Mouse (Mus musculus) heart, postnatal 14 days (tissue): ENCODE data around the gene Fignl1. TPM values are rescaled to one million over a fixed set of nuclear protein-coding genes. Genes with fewer than 3 reads are reported as not detected.
A peak's percentile ranks its signal among the peaks of the same experiment; 100 is the strongest.

Experiments used
- DNase-seq, 2 experiments: peaks; one replicate each; pipeline ENCODE4 v3.0.0; 2021 to 2022
- intact Hi-C: fragments of 180-260 bp; cut with DNase I; formaldehyde crosslinking; loops from one replicate; pipeline ENCODE4 v1.15.1; 2025
- long read RNA-seq, 2 experiments: library from polyadenylated mRNA; stranded (forward); transcript quantifications; one replicate each; pipeline ENCODE4 v2.0.0; 2021
- total RNA-seq, 2 experiments: library from RNA; stranded (reverse); gene quantifications; 2 replicates each; pipeline ENCODE4 v1.2.3; 2021

Fignl1 gene
- total RNA-seq, result 1 to 10 TPM; 1.0 to 2.3 TPM
- long read RNA-seq, experiment 1, transcript Fignl1-201 (3 exons, 2,961 nt), result major isoform, 5 of 11 reads
- long read RNA-seq, experiment 1, partial matches to known transcripts, result 0 of 11 reads
- long read RNA-seq, experiment 1, other reads (novel, unspliced or antisense), result 2 of 11 reads
- long read RNA-seq, experiment 2, partial matches to known transcripts, result 0 of 3 reads
- long read RNA-seq, experiment 2, other reads (novel, unspliced or antisense), result 0 of 3 reads

DNA sequence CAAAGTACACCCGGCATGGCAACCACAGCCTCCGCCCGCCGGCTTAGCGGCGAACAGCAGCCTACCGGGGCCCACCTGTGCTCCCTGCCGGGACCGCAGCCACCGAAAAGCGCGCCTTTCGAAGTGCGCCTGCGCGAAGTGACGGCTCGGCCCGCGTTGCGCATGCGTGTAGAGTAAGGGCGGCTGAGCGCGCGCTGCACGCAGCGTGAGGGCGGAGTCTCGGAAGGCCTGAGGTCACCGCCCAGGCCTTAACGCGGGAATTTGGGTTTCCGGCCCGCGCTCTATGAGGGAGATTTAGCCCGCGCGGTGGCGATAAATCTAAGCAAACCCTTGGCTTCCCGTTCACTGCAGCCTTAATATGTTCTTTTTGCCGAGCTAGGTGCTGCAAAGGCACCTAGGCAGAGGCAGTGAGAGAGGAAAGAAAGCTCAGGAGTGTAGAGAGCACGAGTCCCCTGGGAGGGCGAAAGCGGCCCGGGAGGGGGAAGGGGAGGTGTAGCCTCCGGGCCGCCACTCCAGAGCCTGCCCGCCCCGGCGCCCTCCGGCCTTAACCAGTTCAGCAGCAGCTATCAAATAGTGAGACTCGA is at the start of gene Fignl1:
Gene Fignl1, minus strand, starts transcription at position 143 of the 584 bp plus-strand sequence.
- intact Hi-C loops, result no loop called here
- peak; percentile 98 to 99 for DNase-seq

- intact Hi-C loops, result no loop called here
- DNase-seq, result no peak
Observed at GRCm38 (mm10) chr11:11856959-11857358, 48.2 kb upstream of the Fignl1 start.

DNA sequence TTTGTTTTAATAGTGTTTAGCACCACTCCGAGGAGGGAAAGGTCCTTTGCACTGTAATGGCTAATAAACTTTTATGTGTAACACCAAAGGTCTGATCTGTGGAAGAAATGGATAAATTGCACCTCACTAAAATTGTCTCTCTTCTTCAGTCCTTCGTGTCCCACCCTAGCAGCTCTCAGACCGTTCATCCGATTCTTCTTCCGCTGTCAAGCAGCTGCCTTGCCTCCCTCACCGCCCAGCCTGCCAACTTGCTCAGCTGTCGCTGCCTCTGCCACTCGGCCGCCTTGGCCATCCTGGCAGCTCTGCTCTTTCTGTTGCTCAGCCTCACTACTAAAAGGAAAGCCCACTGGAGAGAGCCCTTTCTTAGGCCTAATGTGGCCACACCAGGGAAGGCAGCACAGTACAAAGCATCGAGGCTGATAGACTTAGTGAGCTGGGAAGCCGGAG is 46.9 kb upstream of the Fignl1 start:
- no peak for DNase-seq
- intact Hi-C loops, result no loop called here

GRCm38 (mm10) chr11:11855061-11855672 is 46.4 kb upstream of the Fignl1 start:
- no peak for DNase-seq
- intact Hi-C loops, result no loop called here

- no peak for DNase-seq
- intact Hi-C loops, result no loop called here
Observed at GRCm38 (mm10) chr11:11853731-11854461, 45.1 kb upstream of the Fignl1 start.

DNA sequence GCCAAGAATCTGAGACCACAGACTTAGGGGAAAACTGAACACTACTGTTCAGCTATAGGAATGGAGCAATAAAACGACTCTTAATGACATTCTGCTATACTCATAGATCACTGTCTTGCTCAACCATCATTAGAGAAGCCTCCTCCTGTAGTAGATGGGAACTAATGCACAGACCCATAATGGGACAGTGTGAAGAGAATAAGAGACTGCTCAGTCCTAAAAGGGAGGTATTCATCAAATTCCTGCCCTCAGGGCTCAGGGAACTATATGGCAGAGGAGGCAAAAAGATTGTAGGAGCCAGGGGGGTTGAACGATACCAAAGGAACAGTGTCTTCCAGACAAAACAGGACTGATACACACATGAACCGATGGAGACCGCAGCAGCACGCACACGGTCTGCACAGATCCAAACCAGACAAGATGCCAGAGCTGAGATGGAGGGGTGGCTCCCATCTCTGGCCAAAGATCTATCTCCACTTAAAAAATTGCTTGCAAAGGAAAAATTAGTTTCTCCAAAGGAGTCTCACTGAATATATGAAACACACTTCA is 43.3 kb upstream of the Fignl1 start:
- DNase-seq, result no peak
- intact Hi-C loops, result no loop called here

- intact Hi-C loops, result no loop called here
- DNase-seq, result no peak
Observed at GRCm38 (mm10) chr11:11850476-11851267, 41.9 kb upstream of the Fignl1 start.

GRCm38 (mm10) chr11:11849513-11850311 is 41.0 kb upstream of the Fignl1 start:
- no peak for DNase-seq
- intact Hi-C loops, result no loop called here

GRCm38 (mm10) chr11:11848467-11848866 is 39.7 kb upstream of the Fignl1 start:
- no peak for DNase-seq

GRCm38 (mm10) chr11:11845044-11845443 is 36.3 kb upstream of the Fignl1 start:
- intact Hi-C loops, result loop anchor here (2.0 kb wide), 1 partner anchor 128 kb away; no protein-coding TSS in a partner anchor

More at GRCm38 (mm10) chr11:11848467-11848866, 39.7 kb upstream of the Fignl1 start:
- intact Hi-C loops, result no loop called here

GRCm38 (mm10) chr11:11844367-11844971 is 35.7 kb upstream of the Fignl1 start:
- DNase-seq, result peak; percentile 83 to 84
- intact Hi-C loops, result loop anchor here (2.0 kb wide), 1 partner anchor 128 kb away; no protein-coding TSS in a partner anchor

More at GRCm38 (mm10) chr11:11845044-11845443, 36.3 kb upstream of the Fignl1 start:
- DNase-seq, result no peak

DNA sequence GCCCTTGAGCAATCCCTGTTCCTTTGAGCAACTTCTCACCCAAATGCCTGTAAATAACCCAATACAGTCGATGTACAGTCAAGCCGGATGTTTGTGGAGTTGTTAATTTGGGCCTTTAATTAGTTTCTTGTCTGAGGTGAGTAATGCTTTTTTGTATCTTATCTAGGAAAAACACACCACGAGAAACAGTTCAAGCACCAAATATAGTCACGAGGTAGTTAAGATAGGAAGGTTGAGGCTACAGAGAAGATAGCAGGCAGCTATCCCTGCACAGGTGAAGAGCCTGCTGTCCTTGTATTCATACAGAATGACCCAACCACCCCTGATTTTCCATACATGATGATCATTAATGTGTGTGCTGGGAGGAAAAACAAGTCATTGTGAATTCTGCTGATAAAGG is 32.8 kb upstream of the Fignl1 start:
- intact Hi-C loops, result no loop called here
- DNase-seq, result no peak

DNA sequence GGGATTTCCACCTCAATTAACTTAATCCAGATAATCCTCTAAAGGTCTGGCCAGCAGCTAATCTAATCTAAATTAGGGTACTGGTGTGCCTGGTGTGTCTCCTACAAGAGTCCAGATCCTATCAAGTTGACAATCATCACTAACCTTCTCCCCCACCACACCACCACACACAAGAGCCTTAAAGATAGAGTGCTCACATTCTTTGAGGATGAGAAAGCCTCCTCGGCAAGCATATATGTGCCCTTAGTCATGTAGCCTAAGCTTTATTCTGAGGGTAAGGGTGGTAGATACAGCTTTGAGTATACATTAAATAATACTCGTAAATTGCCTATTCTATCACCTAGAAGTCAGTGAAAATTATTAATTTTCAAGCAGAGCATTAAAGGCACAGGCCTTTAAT is 32.0 kb upstream of the Fignl1 start:
- DNase-seq, result no peak
- intact Hi-C loops, result no loop called here

GRCm38 (mm10) chr11:11839874-11840273 is 31.1 kb upstream of the Fignl1 start:
- DNase-seq, result no peak
- intact Hi-C loops, result no loop called here

- intact Hi-C loops, result loop anchor here (2.0 kb wide), 1 partner anchor 17 kb away; no protein-coding TSS in a partner anchor
- DNase-seq, result no peak
Observed at GRCm38 (mm10) chr11:11837384-11837783, 28.6 kb upstream of the Fignl1 start.

DNA sequence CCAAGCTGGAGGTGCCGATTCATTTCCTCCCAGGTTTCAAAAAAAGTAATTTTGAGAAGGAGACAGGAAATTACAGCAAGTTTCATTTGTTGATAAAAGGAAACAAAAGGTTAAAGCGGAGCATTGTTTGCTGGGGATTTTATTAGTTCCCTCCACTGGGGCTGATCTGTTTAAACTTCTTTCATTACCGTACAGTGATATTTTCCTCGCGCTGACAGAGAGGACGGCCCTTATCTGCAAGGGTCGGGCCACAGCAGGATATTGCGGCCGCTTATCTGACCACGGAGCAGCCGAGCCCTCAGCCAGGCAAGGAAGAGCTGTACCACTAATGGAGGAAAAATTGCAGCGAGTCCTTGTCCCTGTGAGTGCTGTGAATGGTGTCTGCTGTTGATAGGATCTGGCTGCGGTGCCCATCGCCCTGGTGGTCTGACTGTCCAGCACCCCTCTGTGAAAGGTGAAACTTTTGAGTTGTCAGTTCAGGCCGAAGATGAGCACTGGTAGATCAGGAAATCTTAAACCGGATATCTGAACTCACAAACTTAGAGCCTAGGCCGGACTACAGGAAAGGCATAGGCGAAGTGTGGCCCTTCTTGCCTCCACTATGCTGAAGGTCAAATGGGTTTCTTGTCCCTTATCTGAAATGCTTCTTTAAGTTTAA is 28.1 kb upstream of the Fignl1 start:
- DNase-seq, result peak in 1 of 2 experiments; percentile 47
- intact Hi-C loops, result loop anchor here (2.0 kb wide), 1 partner anchor 16 kb away; no protein-coding TSS in a partner anchor

DNA sequence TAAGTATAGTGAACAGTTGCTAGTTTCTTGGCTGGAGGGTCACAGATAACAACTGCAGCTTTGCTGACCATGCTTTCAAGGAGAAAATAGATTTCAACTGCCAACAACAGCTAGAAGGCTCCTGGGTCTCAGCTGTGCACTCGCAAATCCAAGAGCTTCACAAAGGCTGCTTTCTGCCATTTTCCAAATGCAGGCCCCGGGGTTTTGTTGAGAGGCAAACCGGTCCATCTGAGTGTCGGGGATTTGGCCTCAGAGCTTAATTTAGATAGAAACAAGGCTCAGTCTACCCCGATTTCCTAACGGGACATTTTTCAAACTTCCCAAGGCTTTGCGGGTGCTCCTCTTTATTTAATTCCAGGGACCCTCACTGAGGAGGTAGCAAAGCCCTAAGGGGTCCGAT is 27.5 kb upstream of the Fignl1 start:
- intact Hi-C loops, result loop anchor here (2.0 kb wide), 1 partner anchor 15 kb away; no protein-coding TSS in a partner anchor
- DNase-seq, result no peak

DNA sequence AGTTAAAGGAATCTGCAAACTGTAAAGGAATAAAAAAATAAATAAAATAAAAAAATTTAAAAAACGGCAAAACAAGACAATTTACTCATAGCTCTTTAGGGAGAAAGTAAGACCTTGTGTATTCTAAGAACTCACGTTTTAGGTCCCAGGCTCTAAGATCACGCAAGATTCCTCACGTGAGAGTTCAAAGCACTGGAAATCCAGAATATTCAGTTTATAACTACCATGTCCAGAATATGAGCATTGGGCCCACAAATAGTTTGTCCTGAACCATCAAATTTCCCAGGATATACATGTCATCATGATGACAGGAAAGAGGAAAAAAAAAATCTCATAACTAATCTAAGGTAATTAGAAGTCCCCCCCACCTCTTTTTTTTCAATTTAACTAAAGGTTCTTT is 27.0 kb upstream of the Fignl1 start:
- intact Hi-C loops, result loop anchor here (2.0 kb wide), 1 partner anchor 15 kb away; no protein-coding TSS in a partner anchor
- no peak for DNase-seq
